Mouse (Mus musculus) kidney, postnatal 25 days (tissue): ENCODE data around the gene Dynlt1f.
"Not testable (repeated sequence)": the region's sequence is repeated elsewhere in the genome, so short reads cannot be mapped to it uniquely, and the experiment has no call there.

ENCODE experiments used
- DNase-seq, 2 experiments: peaks; one replicate each; pipeline ENCODE4 v3.0.0; 2021; ENCODE audit warnings: mixed read lengths in 2 of 2

Gene Dynlt1f

GRCm38 (mm10) chr17:6621976-6622375 is 33.7 kb downstream of the Dynlt1f start:
- DNase-seq, result not testable (repeated sequence)

- DNase-seq, result not testable (repeated sequence)
Observed at GRCm38 (mm10) chr17:6620730-6621451, 34.8 kb downstream of the Dynlt1f start.

GRCm38 (mm10) chr17:6620035-6620434 is 35.7 kb downstream of the Dynlt1f start:
- DNase-seq, result not testable (repeated sequence)

- DNase-seq, result not testable (repeated sequence)
Observed at GRCm38 (mm10) chr17:6619271-6619670, 36.4 kb downstream of the Dynlt1f start.

- not testable (repeated sequence) for DNase-seq
Observed at GRCm38 (mm10) chr17:6617689-6618400, 37.9 kb downstream of the Dynlt1f start.

GRCm38 (mm10) chr17:6616731-6617130 is 39.0 kb downstream of the Dynlt1f start:
- not testable (repeated sequence) for DNase-seq

GRCm38 (mm10) chr17:6614316-6614715 is 41.4 kb downstream of the Dynlt1f start:
- not testable (repeated sequence) for DNase-seq

- DNase-seq, result not testable (repeated sequence)
Observed at GRCm38 (mm10) chr17:6613524-6613923, 42.2 kb downstream of the Dynlt1f start.

- DNase-seq, result peak in 1 of 2 experiments; percentile 37
Observed at GRCm38 (mm10) chr17:6605347-6605746, 50.4 kb downstream of the Dynlt1f start.

GRCm38 (mm10) chr17:6602205-6602604 is 53.5 kb downstream of the Dynlt1f start:
- not testable (repeated sequence) for DNase-seq

GRCm38 (mm10) chr17:6601204-6601911 is 54.3 kb downstream of the Dynlt1f start, which contains the start of gene Dynlt1c:
TSS of gene Dynlt1c (plus strand) at chr17:6601671.
- peak; percentile 84 to 90 for DNase-seq

- DNase-seq, result peak in 1 of 2 experiments; percentile 27
Observed at GRCm38 (mm10) chr17:6600216-6600911, 55.3 kb downstream of the Dynlt1f start.

- not testable (repeated sequence) for DNase-seq
Observed at GRCm38 (mm10) chr17:6598356-6598755, 57.3 kb downstream of the Dynlt1f start.
